In the genomic region with DNA sequence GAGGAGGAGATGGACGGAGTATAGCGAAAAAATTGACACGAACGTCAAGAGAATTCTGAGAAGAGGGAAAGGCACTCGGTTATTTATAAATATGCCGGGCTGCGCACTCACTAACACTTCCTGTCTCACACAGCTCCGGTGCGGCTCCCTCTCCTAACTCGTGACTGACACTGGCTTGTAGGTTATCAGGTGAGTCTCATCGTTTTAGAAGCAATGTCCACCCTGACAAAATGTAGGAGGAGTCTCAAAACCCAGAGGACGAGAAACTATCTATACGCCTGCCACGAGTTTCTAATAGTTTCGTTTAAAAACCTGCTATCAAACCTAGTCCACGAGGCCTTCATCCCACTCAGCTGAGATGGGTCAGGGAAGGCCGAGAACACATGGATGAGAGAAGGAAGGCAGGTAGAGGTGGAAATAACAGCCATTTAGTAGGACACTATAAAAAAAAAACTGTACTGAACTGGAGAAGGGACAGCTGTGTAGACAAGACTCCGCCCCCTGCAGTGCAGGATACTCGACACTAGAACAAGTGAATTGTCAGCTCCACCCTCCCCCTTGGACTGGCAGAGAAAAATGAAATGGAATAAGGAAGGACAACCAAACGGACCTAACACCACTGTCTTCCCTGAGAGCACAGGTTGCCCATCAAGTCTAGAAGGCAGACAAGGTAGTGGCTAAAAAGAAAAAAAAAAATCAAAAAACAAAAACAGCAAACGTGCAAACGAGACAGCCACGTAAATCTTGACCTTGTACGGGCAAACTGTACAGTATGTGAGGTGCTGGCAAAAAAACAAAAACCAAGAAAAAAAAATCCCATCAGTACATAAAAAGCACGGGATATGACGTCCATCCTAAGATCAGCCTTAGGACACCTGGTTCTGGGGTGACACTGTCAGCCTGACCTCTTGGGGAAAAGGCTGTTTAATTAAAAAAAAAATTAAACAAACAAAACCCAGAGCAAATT, we compare ENCODE assay signal across 8 mouse cellular contexts. TPM values are rescaled to one million over a fixed set of nuclear protein-coding genes. Genes with fewer than 3 reads are reported as not detected.
DNase-seq lines count a peak whose midpoint lies in the region; ATAC-seq lines count a peak whose summit lies in the region.

No protein-coding gene starts in this region.

- no peaks in the 10 kb centered on the region for H3K27me3 ChIP-seq in heart, embryonic 14.5 days (ENCODE audit: control insufficient read depth, insufficient read depth, low read length)
- H3K27me3 ChIP-seq in limb, embryonic 12.5 days, result no peaks in the 10 kb centered on the region
- H3K27me3 ChIP-seq in midbrain, embryonic 13.5 days, result no peaks in the 10 kb centered on the region

- no peaks in the 10 kb centered on the region for H3K9me3 ChIP-seq in heart, embryonic 14.5 days (ENCODE audit: control insufficient read depth, low read length)
- no peaks in the 10 kb centered on the region for H3K9me3 ChIP-seq in limb, embryonic 12.5 days
- H3K9me3 ChIP-seq in midbrain, embryonic 13.5 days, result no peaks in the 10 kb centered on the region

- H3K36me3 ChIP-seq in heart, embryonic 14.5 days (ENCODE audit: control insufficient read depth, insufficient read depth, low read length), result peaks cover 79% of the 10 kb centered on the region
- H3K36me3 ChIP-seq in limb, embryonic 12.5 days, result peaks cover 76% of the 10 kb centered on the region
- H3K36me3 ChIP-seq in midbrain, embryonic 13.5 days, result peaks cover 65% of the 10 kb centered on the region

- peak overlapping the region; percentile 78 to 100; a peak in 3 of 4 replicates for H3K27ac ChIP-seq in heart, embryonic 14.5 days (replicated peaks in 1 of 2; ENCODE audit: control insufficient read depth in 1 of 2, insufficient read depth in 1 of 2, low read depth in 2 of 2, low read length in 2 of 2)
- no peak overlapping the region for H3K27ac ChIP-seq in limb, embryonic 12.5 days
- H3K27ac ChIP-seq in midbrain, embryonic 13.5 days, result no peak overlapping the region

- peak overlapping the region; percentile 96 to 99; a peak in 3 of 4 replicates for H3K4me3 ChIP-seq in heart, embryonic 14.5 days (ENCODE audit: control insufficient read depth in 1 of 2, insufficient read depth in 1 of 2, low read depth in 1 of 2, low read length in 2 of 2)
- peak overlapping the region; percentile 87 for H3K4me3 ChIP-seq in limb, embryonic 12.5 days (replicated peaks)
- H3K4me3 ChIP-seq in midbrain, embryonic 13.5 days (replicated peaks), result peak overlapping the region; percentile 89

- DNase-seq in heart, adult 18-20 months, result peak; percentile 75 to 76
- DNase-seq in heart, postnatal 25 days (ENCODE audit: low spot score), result no peak
- peak; percentile 46 to 72 for DNase-seq in adrenal gland, postnatal 36 days
- DNase-seq in right cerebral cortex, adult 2 months (ENCODE audit: low spot score in 2 of 2), result no peak
- no peak for DNase-seq in ovary, adult 18-20 months (ENCODE audit: low spot score)

- H3K4me1 ChIP-seq in heart, embryonic 14.5 days (ENCODE audit: control insufficient read depth in 2 of 2, insufficient read depth in 2 of 2, low read length in 2 of 2), result peaks cover 26 to 39% of the 10 kb centered on the region in 2 experiments
- peaks cover 30% of the 10 kb centered on the region for H3K4me1 ChIP-seq in limb, embryonic 12.5 days (replicated peaks)
- H3K4me1 ChIP-seq in midbrain, embryonic 13.5 days (replicated peaks), result peaks cover 51% of the 10 kb centered on the region

- intact Hi-C loops in heart, postnatal 25 days (cut with DNase I), result no loop called here

- WGBS in heart, embryonic 14.5 days, result 55% methylated on average over 26 of the region's 26 CpGs
- WGBS in limb, embryonic 12.5 days, result 82% methylated on average over 26 of the region's 26 CpGs
- 82% methylated on average over 26 of the region's 26 CpGs for WGBS in midbrain, embryonic 13.5 days

- H3K4me2 ChIP-seq in heart, embryonic 14.5 days (ENCODE audit: low read length), result peak overlapping the region; percentile 77
- peak overlapping the region; percentile 78 for H3K4me2 ChIP-seq in limb, embryonic 12.5 days
- peak overlapping the region; percentile 76 for H3K4me2 ChIP-seq in midbrain, embryonic 13.5 days (replicated peaks)

- peak overlapping the region; percentile 100 for H3K9ac ChIP-seq in heart, embryonic 14.5 days (ENCODE audit: low read length)
- peak overlapping the region; percentile 34; the same call in 1 of the 2 replicates for H3K9ac ChIP-seq in limb, embryonic 12.5 days (replicated peaks)
- H3K9ac ChIP-seq in midbrain, embryonic 13.5 days (replicated peaks), result peak overlapping the region; percentile 55; the same call in 1 of the 2 replicates

- no peak for ATAC-seq in heart, embryonic 14.5 days (ENCODE audit: insufficient number of reproducible peaks, insufficient read depth, low FRiP score, low read depth)
- ATAC-seq in limb, embryonic 12.5 days (ENCODE audit: insufficient number of reproducible peaks, insufficient read depth, low FRiP score, low TSS enrichment, low read depth), result no peak
- no peak for ATAC-seq in midbrain, embryonic 13.5 days

RNA-seq across cellular contexts. Expression of a gene that starts 3.8 kb away (rescaled TPM):
- 100 to 1,000 TPM; 194 to 206 TPM for total RNA-seq in heart, adult 18-20 months (2021)
- 100 to 1,000 TPM; 230 to 253 TPM for total RNA-seq in heart, postnatal 25 days (2021)
- total RNA-seq in adrenal gland, postnatal 36 days (2021), result 100 to 1,000 TPM; 195 to 216 TPM
- polyA plus RNA-seq in heart, embryonic 14.5 days (2014; fragmentation: Nextera tagmentation; extraction: Ambion mirVana), result 191 TPM in 2 replicates
- 210 and 217 TPM in 2 replicates for polyA plus RNA-seq in limb, embryonic 12.5 days (2016; fragmentation: Nextera tagmentation; extraction: Ambion mirVana)
- polyA plus RNA-seq in midbrain, embryonic 13.5 days (2015; fragmentation: Nextera tagmentation; extraction: Ambion mirVana), result 149 and 152 TPM in 2 replicates

RNA-seq across cellular contexts. Expression of a gene that starts 53.0 kb away (rescaled TPM):
- total RNA-seq in heart, adult 18-20 months (2021), result 10 to 100 TPM in 1 of 2 experiments, 1 to 10 TPM in 1; 5.9 to 13.3 TPM
- total RNA-seq in heart, postnatal 25 days (2021), result 10 to 100 TPM; 17.0 to 21.2 TPM
- total RNA-seq in adrenal gland, postnatal 36 days (2021), result 10 to 100 TPM; 27.6 to 41.7 TPM
- 72.8 and 80.8 TPM in 2 replicates for polyA plus RNA-seq in heart, embryonic 14.5 days (2014; fragmentation: Nextera tagmentation; extraction: Ambion mirVana)
- 121 and 152 TPM in 2 replicates for polyA plus RNA-seq in limb, embryonic 12.5 days (2016; fragmentation: Nextera tagmentation; extraction: Ambion mirVana)
- 156 and 159 TPM in 2 replicates for polyA plus RNA-seq in midbrain, embryonic 13.5 days (2015; fragmentation: Nextera tagmentation; extraction: Ambion mirVana)

Comparison
In these comparisons a context has a peak if more than half of its experiments do, and no peak if none do; other contexts are left out.
1. DNase-seq: peak in heart, adult 18-20 months (2 of 2) and adrenal gland, postnatal 36 days (2 of 2); none in heart, postnatal 25 days (single experiment), right cerebral cortex, adult 2 months (0 of 2) and ovary, adult 18-20 months (single experiment).
2. H3K27ac ChIP-seq: peak in heart, embryonic 14.5 days (2 of 2); none in limb, embryonic 12.5 days (single experiment) and midbrain, embryonic 13.5 days (single experiment).
3. H3K9ac ChIP-seq: peak in every context shown above with its lines; median percentile 100 in heart, embryonic 14.5 days; 55 in midbrain, embryonic 13.5 days; 34 in limb, embryonic 12.5 days.
4. Peak in every context shown above with its lines, with median percentiles within 50 percentile points of each other: H3K4me2 ChIP-seq and H3K4me3 ChIP-seq.